Comparison of ENCODE assay signal across 31 mouse cellular contexts in genomic region chr15:98555881-98556280, GRCm38 (mm10). TPM values are rescaled to one million over a fixed set of nuclear protein-coding genes. Genes with fewer than 3 reads are reported as not detected.
DNase-seq lines count a peak whose midpoint lies in the region; TF ChIP-seq lines count a peak whose summit lies in the region.
"Had no signal": no experiment of that assay in that cellular context is flagged by ENCODE, and none has a peak within 500 bp of the region (broad histone marks: within the 10 kb centered on the region; RNA-seq: fewer than 3 reads in every experiment).

No protein-coding gene starts in this region.

- H3K79me2 ChIP-seq in heart, adult 2 months (replicated peaks; ENCODE audit: control insufficient read depth, insufficient read depth, low read length): no peaks in the 10 kb centered on the region

- no peak overlapping the region for H3K9ac ChIP-seq in heart, adult 2 months (ENCODE audit: low read depth, low read length)
- H3K9ac ChIP-seq: forebrain, embryonic 13.5 days; hindbrain, embryonic 15.5 days; liver, embryonic 13.5 days had no signal

- TF ChIP-seq POLR2A in heart, adult 2 months (IDR thresholded peaks at IDR 0.05; ENCODE audit: insufficient read depth, low read depth, low read length): no peak

- peak in 1 of 2 experiments; percentile 61 for DNase-seq in heart, adult 2 months
- DNase-seq in heart, postnatal 25 days (ENCODE audit: low spot score): no peak
- DNase-seq in gastrocnemius, postnatal 10 days: peak; percentile 34
- peak; percentile 33 for DNase-seq in heart, adult 8-10 months (ENCODE audit: low spot score)
- DNase-seq in heart, postnatal 4 days: peak; percentile 19
- no peak for DNase-seq in ovary, postnatal 10 days (ENCODE audit: low spot score)
- DNase-seq in layer of hippocampus, postnatal 14 days (ENCODE audit: low spot score in 2 of 2): no peak
- DNase-seq: adrenal gland, postnatal 36 days; B cell, adult 2 months; cerebellum, adult 18-20 months; cerebellum, postnatal 25 days; kidney, adult 11 months; kidney, postnatal 14 days; layer of hippocampus, adult 9-11 months; liver, embryonic 13.5 days; lung, adult 2 months; lung, postnatal 14 days; midbrain, embryonic 14.5 days; right cerebral cortex, adult 18-20 months; thymus, postnatal 4 days had no signal

- intact Hi-C loops in heart, adult 2 months (cut with DNase I): no loop called here
- intact Hi-C loops in heart, postnatal 25 days (cut with DNase I): no loop called here

- no peaks in the 10 kb centered on the region for H3K27me3 ChIP-seq in heart, adult 2 months (ENCODE audit: control insufficient read depth, insufficient read depth, low read length)
- H3K27me3 ChIP-seq: forebrain, embryonic 13.5 days; hindbrain, embryonic 15.5 days; liver, embryonic 13.5 days had no signal

- H3K27ac ChIP-seq in heart, adult 2 months: no peak overlapping the region
- H3K27ac ChIP-seq: forebrain, embryonic 13.5 days; hindbrain, embryonic 15.5 days; liver, embryonic 13.5 days had no signal

- H3K4me1 ChIP-seq in heart, adult 2 months (ENCODE audit: control insufficient read depth, insufficient read depth, low read length): no peaks in the 10 kb centered on the region
- H3K4me1 ChIP-seq: forebrain, embryonic 13.5 days; hindbrain, embryonic 15.5 days; liver, embryonic 13.5 days had no signal

- H3K36me3 ChIP-seq in heart, adult 2 months (ENCODE audit: control insufficient read depth, insufficient read depth, low read length): peaks cover 22% of the 10 kb centered on the region

- TF ChIP-seq EP300 in heart, adult 2 months (IDR thresholded peaks at IDR 0.05; ENCODE audit: insufficient read depth, low read depth, low read length): peak; percentile 34; the same call in 1 of the 2 replicates

- no peak for TF ChIP-seq CTCF in heart, adult 2 months (IDR thresholded peaks at IDR 0.05)

- H3K4me3 ChIP-seq in heart, adult 2 months: no peak overlapping the region
- H3K4me3 ChIP-seq: forebrain, embryonic 13.5 days; hindbrain, embryonic 15.5 days; liver, embryonic 13.5 days had no signal

- WGBS in heart, adult 2 months: 58% methylated on average over 4 of the region's 4 CpGs

RNA-seq across cellular contexts. Expression of gene Ccnt1, which starts 14.8 kb away (rescaled TPM):
- total RNA-seq in heart, adult 2 months (2021): 10 to 100 TPM; 26.8 to 27.6 TPM
- 9.3 and 15.4 TPM in 2 replicates for polyA plus RNA-seq in heart, adult 2 months (2012; rRNA removed)
- total RNA-seq in heart, postnatal 25 days (2021): 10 to 100 TPM; 31.0 to 31.9 TPM
- total RNA-seq in gastrocnemius, postnatal 10 days (2021): 10 to 100 TPM; 21.7 to 30.4 TPM
- total RNA-seq in heart, adult 8-10 months (2022): 10 to 100 TPM; 26.7 to 34.8 (median 30.0) TPM
- total RNA-seq in heart, postnatal 4 days (2021): 10 to 100 TPM; 33.8 to 34.1 TPM
- 10 to 100 TPM; 43.9 to 44.7 TPM for total RNA-seq in layer of hippocampus, postnatal 14 days (2021)

RNA-seq across cellular contexts. Expression of gene 4930415O20Rik, which starts 14.9 kb away (rescaled TPM):
- 1 to 10 TPM; 1.6 to 2.1 TPM for total RNA-seq in heart, adult 2 months (2021)
- not detected in 2 replicates for polyA plus RNA-seq in heart, adult 2 months (2012; rRNA removed)
- 1 to 10 TPM in 1 of 2 experiments, under 1 TPM in 1; 0.68 to 1.0 TPM for total RNA-seq in heart, postnatal 25 days (2021)
- total RNA-seq in gastrocnemius, postnatal 10 days (2021): not detected
- total RNA-seq in heart, adult 8-10 months (2022): 1 to 10 TPM; 1.6 to 4.2 (median 2.3) TPM
- not detected for total RNA-seq in heart, postnatal 4 days (2021)
- total RNA-seq in layer of hippocampus, postnatal 14 days (2021): not detected
- total RNA-seq: hematopoietic stem cell, adult 5-6 weeks; left cerebral cortex, adult 8-10 months; left cerebral cortex, postnatal 36 days; monocyte, adult 5-6 weeks had no signal
- polyA plus RNA-seq: brain, embryonic 14.5 days; embryonic facial prominence, embryonic 11.5 days; forebrain, embryonic 13.5 days; hindbrain, embryonic 15.5 days; inflammation-experienced regulatory T-cells, adult 6 months; liver, embryonic 13.5 days; lung, adult 2 months; midbrain, embryonic 14.5 days; spleen, adult 2 months; thymus, postnatal 0 days had no signal

RNA-seq across cellular contexts. Expression of gene Kansl2, which starts 21.8 kb away (rescaled TPM):
- 10 to 100 TPM; 74.5 to 86.0 TPM for total RNA-seq in heart, adult 2 months (2021)
- 37.0 and 50.2 TPM in 2 replicates for polyA plus RNA-seq in heart, adult 2 months (2012; rRNA removed)
- total RNA-seq in heart, postnatal 25 days (2021): 10 to 100 TPM; 74.0 to 75.6 TPM
- total RNA-seq in gastrocnemius, postnatal 10 days (2021): 10 to 100 TPM; 71.5 to 77.4 TPM
- total RNA-seq in heart, adult 8-10 months (2022): 10 to 100 TPM; 77.7 to 87.7 (median 81.1) TPM
- 10 to 100 TPM; 88.8 to 93.8 TPM for total RNA-seq in heart, postnatal 4 days (2021)
- total RNA-seq in layer of hippocampus, postnatal 14 days (2021): 10 to 100 TPM; 65.5 to 65.8 TPM

RNA-seq across cellular contexts. Expression of gene Adcy6, which starts 54.0 kb away (rescaled TPM):
- 100 to 1,000 TPM; 153 to 220 TPM for total RNA-seq in heart, adult 2 months (2021)
- 136 and 211 TPM in 2 replicates for polyA plus RNA-seq in heart, adult 2 months (2012; rRNA removed)
- 100 to 1,000 TPM; 188 to 238 TPM for total RNA-seq in heart, postnatal 25 days (2021)
- total RNA-seq in gastrocnemius, postnatal 10 days (2021): 10 to 100 TPM; 39.9 to 45.3 TPM
- total RNA-seq in heart, adult 8-10 months (2022): 100 to 1,000 TPM; 136 to 213 (median 183) TPM
- total RNA-seq in heart, postnatal 4 days (2021): 100 to 1,000 TPM; 141 to 152 TPM
- total RNA-seq in layer of hippocampus, postnatal 14 days (2021): 10 to 100 TPM; 45.1 to 45.3 TPM
- total RNA-seq: monocyte, adult 5-6 weeks had no signal

Comparison
In these comparisons a context has a peak if more than half of its experiments do, and no peak if none do; other contexts are left out.
1. DNase-seq: peak in gastrocnemius, postnatal 10 days (single experiment), heart, adult 8-10 months (single experiment) and heart, postnatal 4 days (single experiment); none in heart, postnatal 25 days (single experiment), ovary, postnatal 10 days (single experiment) and layer of hippocampus, postnatal 14 days (0 of 2).